Mouse (Mus musculus) small intestine, adult 2 months (tissue): ENCODE measurements around the gene Homer2.

Experiments used
- CTCF ChIP-seq: fragments of 200-500 bp; IDR thresholded peaks from 2 replicates; pipeline ENCODE4 v1.5.1; 2012; ENCODE audit warnings: low read depth, mild to moderate bottlenecking, control low read depth, inconsistent platforms, low read length, moderate library complexity, mixed read lengths; ENCODE audit not compliant: insufficient replicate concordance, insufficient read length; ENCODE audit errors: extremely low read depth
- POLR2A ChIP-seq: fragments of 200-500 bp; IDR thresholded peaks from 2 replicates; pipeline ENCODE4 v1.6.1; 2012; ENCODE audit warnings: low read depth, mild to moderate bottlenecking, control low read depth, inconsistent platforms, low read length, moderate library complexity

- TF ChIP-seq CTCF = no peak
- TF ChIP-seq POLR2A = no peak
Measured at GRCm38 (mm10) chr7:81592686-81593085, 114.6 kb downstream of the Homer2 start.
